Mouse (Mus musculus): ENCODE data around the gene Tcte2.

GRCm38 (mm10) chr17:13721372-13721771 is 40.3 kb downstream of the Tcte2 start:
- TF ChIP-seq CTCF (IDR thresholded peaks at IDR 0.05; ENCODE audit: insufficient read depth, low read length) (no peak), POLR2A (IDR thresholded peaks at IDR 0.05; ENCODE audit: borderline replicate concordance, extremely low read depth, low read depth, low read length) (no peak)

Measured in lung, adult 2 months (tissue).